In genomic region chr11:74499058-74499457, GRCm38 (mm10) we compare ENCODE assay signal across 19 mouse cellular contexts.
DNase-seq lines count a peak whose midpoint lies in the region; ATAC-seq and TF ChIP-seq lines count a peak whose summit lies in the region.
"Had no signal": no experiment of that assay in that cellular context is flagged by ENCODE, and none has a peak within 500 bp of the region (broad histone marks: within the 10 kb centered on the region; RNA-seq: fewer than 3 reads in every experiment).

No protein-coding gene starts in this region.

- peaks cover 15 to 22% of the 10 kb centered on the region in 2 experiments for H3K4me1 ChIP-seq in heart, embryonic 14.5 days (ENCODE audit: control insufficient read depth in 2 of 2, insufficient read depth in 2 of 2, low read length in 2 of 2)
- peaks cover 10% of the 10 kb centered on the region for H3K4me1 ChIP-seq in kidney, embryonic 16.5 days (ENCODE audit: insufficient read depth, low read length)
- H3K4me1 ChIP-seq in olfactory bulb, adult 2 months (ENCODE audit: control insufficient read depth, insufficient read depth, low read length), result peaks cover 14% of the 10 kb centered on the region
- H3K4me1 ChIP-seq: forebrain, embryonic 13.5 days had no signal

- peak overlapping the region in 1 of 2 experiments; percentile 38; a peak in 1 of 4 replicates for H3K27ac ChIP-seq in heart, embryonic 14.5 days (replicated peaks in 1 of 2; ENCODE audit: control insufficient read depth in 1 of 2, insufficient read depth in 1 of 2, low read depth in 2 of 2, low read length in 2 of 2)
- no peak overlapping the region; the same call in 1 of the 2 replicates for H3K27ac ChIP-seq in kidney, embryonic 16.5 days (ENCODE audit: low read length)
- H3K27ac ChIP-seq in olfactory bulb, adult 2 months (ENCODE audit: insufficient read depth, low read depth, low read length), result 0 out of 2 replicates have a peak overlapping the region, but pooled peaks have one; percentile 4
- H3K27ac ChIP-seq: forebrain, embryonic 13.5 days; stomach, postnatal 0 days had no signal

- peak overlapping the region; percentile 10; the same call in 1 of the 2 replicates for H3K9ac ChIP-seq in heart, embryonic 14.5 days (ENCODE audit: low read length)
- H3K9ac ChIP-seq in kidney, embryonic 16.5 days (replicated peaks; ENCODE audit: low read length), result 0 out of 2 replicates have a peak overlapping the region, but pooled peaks have one; percentile 20
- H3K9ac ChIP-seq: embryonic facial prominence, embryonic 12.5 days; forebrain, embryonic 13.5 days had no signal

- no peak for TF ChIP-seq POLR2A in olfactory bulb, adult 2 months (IDR thresholded peaks at IDR 0.05; ENCODE audit: insufficient read depth, low read depth, low read length)

- no peak for TF ChIP-seq CTCF in olfactory bulb, adult 2 months (IDR thresholded peaks at IDR 0.05; ENCODE audit: insufficient read depth, low read depth, low read length)

- no peak for ATAC-seq in heart, embryonic 14.5 days (ENCODE audit: insufficient number of reproducible peaks, insufficient read depth, low FRiP score, low read depth)
- no peak for ATAC-seq in kidney, embryonic 16.5 days (ENCODE audit: low FRiP score, low TSS enrichment)
- ATAC-seq: forebrain, embryonic 13.5 days had no signal

- no peak overlapping the region for H3K4me2 ChIP-seq in heart, embryonic 14.5 days (ENCODE audit: low read length)
- no peak overlapping the region for H3K4me2 ChIP-seq in kidney, embryonic 16.5 days (replicated peaks; ENCODE audit: low read depth, low read length)
- H3K4me2 ChIP-seq: embryonic facial prominence, embryonic 12.5 days; forebrain, embryonic 13.5 days; liver, embryonic 11.5 days had no signal

- no peaks in the 10 kb centered on the region for H3K36me3 ChIP-seq in heart, embryonic 14.5 days (ENCODE audit: control insufficient read depth, insufficient read depth, low read length)
- H3K36me3 ChIP-seq in kidney, embryonic 16.5 days (ENCODE audit: insufficient read depth, low read length), result no peaks in the 10 kb centered on the region
- H3K36me3 ChIP-seq: embryonic facial prominence, embryonic 12.5 days had no signal

- no peak overlapping the region for H3K4me3 ChIP-seq in heart, embryonic 14.5 days (ENCODE audit: control insufficient read depth in 1 of 2, insufficient read depth in 1 of 2, low read depth in 1 of 2, low read length in 2 of 2)
- H3K4me3 ChIP-seq in kidney, embryonic 16.5 days (ENCODE audit: low read length), result no peak overlapping the region
- no peak overlapping the region for H3K4me3 ChIP-seq in olfactory bulb, adult 2 months (ENCODE audit: insufficient read depth, low read depth, low read length)
- H3K4me3 ChIP-seq: embryonic facial prominence, embryonic 12.5 days; erythroblast, embryonic 14.5 days; forebrain, embryonic 13.5 days had no signal

- 32% methylated on average over 3 of the region's 3 CpGs for WGBS in heart, embryonic 14.5 days
- WGBS in kidney, embryonic 16.5 days, result 24% methylated on average over 3 of the region's 3 CpGs
- 63% methylated on average over 3 of the region's 3 CpGs for WGBS in olfactory bulb, adult 2 months

- no peak for DNase-seq in heart, adult 8-10 months (ENCODE audit: low spot score)
- no peak for DNase-seq in kidney, adult 18-20 months
- peak; percentile 35 for DNase-seq in retina, embryonic 14.5 days (ENCODE audit: low spot score)
- DNase-seq in retina, postnatal 1 day, result no peak
- DNase-seq in c-Kit-positive CD71-positive TER-119-positive erythroid progenitor cells, embryonic 14.5 days (ENCODE audit: low spot score), result no peak
- DNase-seq: adrenal gland, adult 8-10 months; cerebellum, adult 9-11 months; gastrocnemius, postnatal 25 days; layer of hippocampus, adult 9-11 months; lung, adult 2 months; right cerebral cortex, postnatal 4 days had no signal

- H3K27me3 ChIP-seq in heart, embryonic 14.5 days (ENCODE audit: control insufficient read depth, insufficient read depth, low read length), result no peaks in the 10 kb centered on the region
- H3K27me3 ChIP-seq in kidney, embryonic 16.5 days (ENCODE audit: insufficient read depth, low read length), result no peaks in the 10 kb centered on the region
- H3K27me3 ChIP-seq: embryonic facial prominence, embryonic 12.5 days; forebrain, embryonic 13.5 days had no signal

- H3K9me3 ChIP-seq in heart, embryonic 14.5 days (ENCODE audit: control insufficient read depth, low read length), result no peaks in the 10 kb centered on the region
- no peaks in the 10 kb centered on the region for H3K9me3 ChIP-seq in kidney, embryonic 16.5 days (ENCODE audit: low read length)
- H3K9me3 ChIP-seq: embryonic facial prominence, embryonic 12.5 days; forebrain, embryonic 13.5 days had no signal
